ENCODE assay signal across 9 mouse cellular contexts in the genomic region with DNA sequence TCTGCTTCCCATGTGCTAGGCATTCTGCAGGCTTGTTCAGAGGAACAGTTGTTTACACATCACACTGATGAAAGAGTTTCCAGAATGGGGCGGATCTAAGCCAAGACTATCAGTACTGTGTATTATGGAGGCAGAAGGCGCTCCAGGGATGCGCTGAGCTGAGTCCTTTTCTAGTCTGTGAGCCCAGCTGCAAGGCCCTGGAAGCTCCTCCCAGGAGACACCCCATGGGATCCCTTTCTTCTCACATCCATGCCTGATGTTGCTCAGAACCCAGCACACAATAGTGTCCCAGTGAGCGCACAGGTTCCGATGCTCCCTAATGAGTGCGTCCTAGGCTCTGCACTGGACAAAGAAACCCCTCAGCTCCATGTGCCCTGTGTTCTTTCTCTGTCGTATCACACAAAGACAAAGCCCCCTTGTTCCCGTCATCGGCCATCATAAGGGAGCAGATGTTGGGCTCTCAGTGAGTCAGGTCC.
DNase-seq lines count a peak whose midpoint lies in the region; ATAC-seq lines count a peak whose summit lies in the region.
"Had no signal": no experiment of that assay in that cellular context is flagged by ENCODE, and none has a peak within 500 bp of the region (broad histone marks: within the 10 kb centered on the region; RNA-seq: fewer than 3 reads in every experiment).

No protein-coding gene starts in this region.

- no peaks in the 10 kb centered on the region for H3K27me3 ChIP-seq in hindbrain, embryonic 11.5 days (ENCODE audit: control insufficient read depth, insufficient read depth, low read length)
- H3K27me3 ChIP-seq in midbrain, embryonic 10.5 days (ENCODE audit: low read depth, poor library complexity, severe bottlenecking): no peaks in the 10 kb centered on the region
- H3K27me3 ChIP-seq: stomach, embryonic 15.5 days had no signal

- H3K4me1 ChIP-seq in hindbrain, embryonic 11.5 days (replicated peaks; ENCODE audit: control insufficient read depth, insufficient read depth, low read length): no peaks in the 10 kb centered on the region
- peaks cover 31% of the 10 kb centered on the region for H3K4me1 ChIP-seq in midbrain, embryonic 10.5 days
- H3K4me1 ChIP-seq: stomach, embryonic 15.5 days had no signal

- H3K27ac ChIP-seq in hindbrain, embryonic 11.5 days (ENCODE audit: low read depth, low read length): peak overlapping the region; percentile 65; the same call in 1 of the 2 replicates
- peak overlapping the region; percentile 77 for H3K27ac ChIP-seq in midbrain, embryonic 10.5 days (replicated peaks)
- H3K27ac ChIP-seq: stomach, embryonic 15.5 days had no signal

- peak; percentile 17 for DNase-seq in right cerebral cortex, postnatal 14 days
- no peak for DNase-seq in right cerebral cortex, adult 2 months (ENCODE audit: low spot score in 2 of 2)
- DNase-seq in hindbrain, embryonic 11.5 days (ENCODE audit: low spot score): peak; percentile 49
- peak; percentile 30 for DNase-seq in midbrain, embryonic 10.5 days (ENCODE audit: low spot score)
- DNase-seq in kidney, adult 8-10 months: no peak
- DNase-seq in thymus, postnatal 4 days: no peak
- DNase-seq in adipocyte (ENCODE audit: low spot score): no peak
- DNase-seq: kidney, postnatal 36 days had no signal

- 37% methylated on average over 9 of the region's 9 CpGs for WGBS in hindbrain, embryonic 11.5 days
- WGBS in midbrain, embryonic 10.5 days: 57% methylated on average over 9 of the region's 9 CpGs

- no peak overlapping the region for H3K4me3 ChIP-seq in hindbrain, embryonic 11.5 days (ENCODE audit: low read depth, low read length)
- H3K4me3 ChIP-seq in midbrain, embryonic 10.5 days: no peak overlapping the region
- H3K4me3 ChIP-seq: stomach, embryonic 15.5 days had no signal

- no peaks in the 10 kb centered on the region for H3K9me3 ChIP-seq in hindbrain, embryonic 11.5 days (ENCODE audit: control insufficient read depth, low read length)
- H3K9me3 ChIP-seq in midbrain, embryonic 10.5 days (replicated peaks): 0 out of 2 replicates have a peak, but pooled peaks cover 4% of the 10 kb centered on the region
- H3K9me3 ChIP-seq: stomach, embryonic 15.5 days had no signal

- ATAC-seq in hindbrain, embryonic 11.5 days (ENCODE audit: low FRiP score): peak; percentile 83

- H3K9ac ChIP-seq in hindbrain, embryonic 11.5 days (ENCODE audit: low read depth, low read length): no peak overlapping the region
- H3K9ac ChIP-seq: stomach, embryonic 15.5 days had no signal

- H3K36me3 ChIP-seq in hindbrain, embryonic 11.5 days (ENCODE audit: control insufficient read depth, insufficient read depth, low read length): no peaks in the 10 kb centered on the region
- H3K36me3 ChIP-seq in midbrain, embryonic 10.5 days: peaks cover 58% of the 10 kb centered on the region
- H3K36me3 ChIP-seq: stomach, embryonic 15.5 days had no signal

- H3K4me2 ChIP-seq in hindbrain, embryonic 11.5 days (replicated peaks; ENCODE audit: low read depth, low read length): no peak overlapping the region
- H3K4me2 ChIP-seq: stomach, embryonic 15.5 days had no signal

Comparison
In these comparisons a context has a peak if more than half of its experiments do, and no peak if none do; other contexts are left out.
1. DNase-seq: peak in right cerebral cortex, postnatal 14 days (single experiment), hindbrain, embryonic 11.5 days (single experiment) and midbrain, embryonic 10.5 days (single experiment); none in right cerebral cortex, adult 2 months (0 of 2), kidney, adult 8-10 months (0 of 2), thymus, postnatal 4 days (single experiment) and adipocyte (single experiment).